Mouse (Mus musculus) natural killer cell, adult 2 months (primary cell): ENCODE results near the gene Guca2a.

Experiments
- DNase-seq, 2 experiments: peaks; one replicate each; pipeline ENCODE4 v3.0.0; 2022; ENCODE audit warnings: low spot score in 2 of 2

Gene Guca2a

DNA sequence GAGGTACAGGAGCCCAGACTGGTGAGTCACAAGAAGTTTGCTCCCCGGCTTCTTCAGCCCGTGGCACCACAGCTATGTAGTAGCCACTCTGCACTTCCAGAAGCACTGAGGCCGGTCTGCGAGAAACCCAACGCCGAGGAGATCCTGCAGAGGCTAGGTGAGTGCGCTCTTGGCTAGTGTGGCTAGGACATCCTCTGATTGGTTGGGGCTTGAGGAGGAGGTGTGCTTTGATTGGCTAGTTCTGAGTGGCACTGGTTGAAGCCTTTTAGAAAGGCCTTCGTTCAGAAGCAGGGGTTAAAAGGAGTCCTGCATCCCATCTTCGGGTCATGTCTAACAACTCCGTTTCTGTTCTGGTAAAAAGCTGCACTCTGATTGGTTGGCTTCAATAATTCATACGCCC, 1.2 kb downstream of the Guca2a start:
- no peak for DNase-seq

DNA sequence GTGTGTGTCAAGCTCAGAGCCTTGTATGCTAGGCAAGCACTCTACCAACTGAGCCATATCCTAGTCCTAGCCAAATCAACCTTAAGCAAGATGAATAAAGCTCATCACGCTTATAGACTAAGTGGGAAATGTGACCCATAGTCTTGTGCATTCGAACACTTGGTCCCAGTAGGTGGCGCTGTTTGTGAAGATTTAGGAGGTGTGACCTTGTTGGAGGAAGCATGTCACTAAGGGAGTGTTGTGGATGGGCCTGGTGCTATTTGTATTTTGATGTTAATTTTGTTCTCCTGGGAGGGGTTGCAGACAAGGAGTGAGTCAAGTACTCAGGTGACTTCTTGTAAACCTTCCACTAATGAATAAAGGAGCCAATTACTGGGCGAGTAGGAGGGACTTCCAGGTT, 5.2 kb downstream of the Guca2a start:
- DNase-seq = no peak

DNA sequence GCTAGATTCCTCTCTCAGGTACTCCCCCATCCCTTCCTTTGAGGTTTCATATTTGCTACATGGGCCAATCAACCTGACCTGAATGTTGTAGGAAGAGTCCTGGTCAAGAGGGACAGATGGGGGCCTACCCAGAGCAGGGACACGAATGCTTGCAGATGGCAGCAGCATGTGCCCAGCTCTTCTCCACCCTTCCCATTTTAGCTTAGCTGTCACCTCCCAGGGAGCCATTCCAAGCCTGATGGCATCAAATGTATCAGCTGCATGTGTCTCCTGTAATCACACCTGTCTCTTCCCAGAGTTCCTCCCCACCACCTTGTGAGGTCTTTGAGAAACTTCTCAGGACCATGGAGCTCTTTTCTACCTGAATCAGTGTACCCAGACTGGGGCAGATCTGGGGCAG, 19.5 kb downstream of the Guca2a start:
- no peak for DNase-seq

DNA sequence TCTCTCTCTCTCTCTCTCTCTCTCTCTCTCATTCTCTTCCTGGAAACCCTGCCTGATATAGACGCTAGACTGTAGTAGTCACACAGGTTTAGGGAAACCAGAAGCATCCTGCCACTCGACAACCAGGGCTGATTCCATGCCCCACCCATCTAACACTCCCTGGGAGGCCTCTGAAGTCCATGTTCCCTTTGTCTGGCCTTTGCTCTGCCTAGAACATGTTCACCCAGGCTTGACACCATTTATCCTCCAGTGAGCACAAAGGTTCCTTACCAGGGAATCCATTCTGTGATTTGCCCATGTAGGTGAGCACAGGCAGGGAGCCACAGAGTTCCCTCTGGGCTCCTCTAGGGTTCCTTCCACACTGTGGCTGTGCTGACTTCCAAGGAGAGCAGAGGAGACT, 20.7 kb downstream of the Guca2a start:
- no peak for DNase-seq

DNA sequence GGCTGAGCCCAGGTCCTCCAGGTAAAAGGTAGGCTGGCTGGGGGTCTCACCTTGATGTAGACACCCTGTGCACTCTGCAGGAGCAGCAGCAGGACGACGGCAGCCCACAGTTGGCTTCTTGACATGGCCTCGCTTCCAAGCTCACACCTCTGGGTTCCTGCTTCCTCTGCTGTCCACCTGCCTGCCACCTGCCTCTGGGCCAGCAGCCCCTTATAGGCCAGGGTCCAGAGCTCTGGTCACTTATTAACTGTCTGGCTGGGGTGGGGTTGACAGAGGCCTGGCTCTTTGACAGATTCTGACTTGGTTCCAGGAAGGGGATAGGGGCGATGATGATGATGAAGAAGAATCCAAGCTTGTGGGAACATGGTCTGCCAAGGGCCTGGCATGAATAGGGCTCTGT, 21.2 kb downstream of the Guca2a start, which contains the start of gene Guca2b:
Gene Guca2b, minus strand, starts transcription at position 224 of the 400 bp plus-strand sequence.
- DNase-seq = no peak

DNA sequence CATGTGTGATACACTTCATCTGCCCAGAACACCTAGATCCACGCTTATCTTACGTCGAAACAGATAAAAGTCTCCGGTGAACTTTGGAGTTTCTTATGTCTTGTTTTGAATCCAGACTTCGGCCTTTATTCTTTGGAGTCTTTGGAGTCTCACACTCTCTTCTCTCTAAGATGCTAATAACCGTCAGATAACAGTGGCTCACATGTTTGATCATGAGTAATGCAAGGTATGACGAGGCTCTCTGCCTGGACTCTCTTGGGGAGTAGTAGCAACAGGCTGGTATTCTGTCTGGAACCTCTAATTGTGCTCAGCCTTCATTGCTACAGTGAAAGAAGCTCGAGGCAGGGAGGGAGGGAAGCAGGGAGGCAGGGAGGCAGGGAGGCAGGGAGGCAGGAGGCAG, 22.5 kb downstream of the Guca2a start:
- no peak for DNase-seq

DNA sequence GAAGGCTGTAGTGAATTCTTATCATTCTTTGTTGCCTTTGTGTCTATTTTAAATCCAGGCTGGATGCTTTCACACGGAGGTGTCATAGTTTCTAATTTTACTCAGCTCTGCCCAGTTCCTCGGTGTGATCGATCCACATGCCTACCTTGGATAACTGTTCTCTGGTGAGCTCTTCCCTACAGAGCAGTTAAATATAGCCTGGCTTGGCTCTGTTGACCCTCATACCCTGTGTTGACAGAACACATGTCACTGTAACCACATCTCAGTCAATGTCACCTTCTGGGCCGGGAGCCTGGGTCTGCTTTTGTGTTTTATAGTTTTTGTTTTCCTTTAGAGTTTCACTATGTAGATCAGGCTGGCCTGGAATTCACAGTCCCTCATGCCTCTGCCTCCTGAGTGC, 24.6 kb downstream of the Guca2a start:
- DNase-seq = no peak

DNA sequence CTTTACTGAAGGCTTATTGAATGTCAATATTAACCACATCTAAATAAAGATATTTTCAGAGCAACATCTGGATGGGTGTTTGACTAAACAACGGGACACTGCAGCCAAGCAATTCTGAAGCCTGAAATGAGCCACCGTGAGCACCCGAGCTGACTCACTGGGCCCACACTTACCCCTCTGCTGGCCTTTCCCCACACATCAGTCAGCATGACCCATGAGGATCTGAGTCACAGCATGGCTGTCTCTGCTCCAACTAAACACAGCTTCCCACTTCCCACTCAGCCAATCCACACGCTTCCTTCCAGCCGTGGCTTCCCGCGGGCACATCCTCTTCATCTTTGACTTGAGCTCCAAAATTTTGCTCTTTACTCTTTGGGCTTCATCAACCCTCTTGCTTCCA, 25.5 kb downstream of the Guca2a start:
- no peak for DNase-seq

DNA sequence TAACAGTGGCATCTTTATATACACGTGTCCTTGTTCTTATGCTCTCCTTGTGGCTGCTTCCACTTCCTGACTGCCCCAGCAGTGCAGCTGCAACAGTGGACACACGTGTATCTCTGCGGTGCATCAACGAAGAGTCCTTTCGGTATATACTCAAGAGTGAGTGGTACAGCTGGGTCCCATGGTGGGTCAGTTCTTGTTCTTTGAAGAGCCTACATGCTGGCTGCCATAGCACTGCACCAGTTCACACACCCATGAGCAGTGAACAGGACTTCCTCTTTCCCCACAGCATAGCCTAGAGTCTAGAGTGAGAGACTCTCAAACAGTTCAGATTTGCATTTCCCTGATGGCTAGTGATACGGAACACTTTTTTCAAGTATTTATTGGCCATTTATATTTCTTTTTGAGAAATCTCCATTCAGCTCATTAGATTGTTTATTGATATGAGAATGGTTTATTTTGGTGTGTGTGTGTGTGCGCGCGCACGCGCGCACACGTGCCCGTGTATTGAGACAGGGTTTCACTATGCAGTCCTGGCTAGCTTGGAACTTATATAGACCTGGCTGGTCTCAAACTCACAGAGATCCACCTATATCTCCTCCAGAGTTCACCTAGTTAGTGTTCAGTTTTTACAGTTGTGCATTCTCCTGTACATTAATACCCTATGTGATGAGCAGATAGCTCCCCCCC, 26.0 kb downstream of the Guca2a start:
- DNase-seq = peak in 1 of 2 experiments; percentile 45

DNA sequence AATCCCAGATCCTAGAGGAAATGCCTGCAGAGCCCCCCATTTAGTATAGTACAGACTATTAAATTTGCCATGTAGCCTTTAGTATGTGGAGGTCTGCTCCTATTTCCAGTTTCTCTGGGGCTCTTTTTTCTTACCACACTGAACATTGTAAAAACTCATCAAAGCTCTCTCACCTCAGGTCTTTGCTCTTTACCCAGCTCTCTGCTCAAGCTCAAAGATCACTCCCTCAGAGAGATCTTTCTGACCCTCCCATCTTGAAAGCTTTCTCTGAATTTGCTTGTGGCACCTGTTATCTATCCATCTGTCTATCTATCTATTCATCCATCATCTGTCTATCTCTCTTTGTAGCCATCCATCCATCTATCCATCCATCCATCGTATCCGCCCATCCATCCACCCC, 27.7 kb downstream of the Guca2a start:
- DNase-seq = no peak

DNA sequence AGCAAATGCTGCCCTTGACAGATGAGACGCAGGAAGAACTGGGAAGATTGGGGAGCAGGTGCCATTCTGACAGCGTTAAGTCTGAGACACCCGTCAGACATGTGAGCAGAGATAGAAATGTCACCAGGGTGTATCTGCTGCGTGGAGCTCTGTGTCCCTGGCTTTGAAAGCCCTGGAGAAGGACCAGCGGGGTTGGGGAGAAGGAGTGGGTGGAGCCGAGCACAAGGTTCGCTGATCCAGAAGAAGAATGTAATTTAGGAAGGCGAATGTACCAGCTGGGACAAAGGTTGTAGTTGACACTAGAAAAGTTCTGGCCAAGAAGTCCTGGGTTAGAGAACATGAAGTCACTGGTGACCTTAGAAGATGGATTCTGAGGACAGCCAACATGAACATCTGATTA, 28.6 kb downstream of the Guca2a start:
- no peak for DNase-seq

DNA sequence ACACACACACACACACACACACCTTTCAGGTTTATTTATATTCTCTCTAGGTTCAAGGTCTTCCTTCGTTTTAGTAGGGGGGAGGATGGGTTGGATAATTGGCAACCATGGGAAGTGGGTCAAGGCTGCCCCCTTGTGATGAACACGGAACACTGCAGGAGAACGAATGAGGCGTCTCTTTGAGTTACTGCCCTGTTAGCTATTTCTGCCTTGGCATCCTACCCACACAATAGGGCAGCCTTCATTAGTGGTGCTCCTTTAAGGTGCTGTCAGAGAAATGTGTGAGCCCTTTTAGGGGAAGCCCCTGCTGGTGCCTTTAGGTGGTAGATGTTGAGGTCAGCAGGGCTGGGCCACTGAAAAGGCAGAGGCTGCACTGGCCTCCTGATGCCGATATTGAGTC, 29.9 kb downstream of the Guca2a start:
- peak; percentile 19 to 38 for DNase-seq

DNA sequence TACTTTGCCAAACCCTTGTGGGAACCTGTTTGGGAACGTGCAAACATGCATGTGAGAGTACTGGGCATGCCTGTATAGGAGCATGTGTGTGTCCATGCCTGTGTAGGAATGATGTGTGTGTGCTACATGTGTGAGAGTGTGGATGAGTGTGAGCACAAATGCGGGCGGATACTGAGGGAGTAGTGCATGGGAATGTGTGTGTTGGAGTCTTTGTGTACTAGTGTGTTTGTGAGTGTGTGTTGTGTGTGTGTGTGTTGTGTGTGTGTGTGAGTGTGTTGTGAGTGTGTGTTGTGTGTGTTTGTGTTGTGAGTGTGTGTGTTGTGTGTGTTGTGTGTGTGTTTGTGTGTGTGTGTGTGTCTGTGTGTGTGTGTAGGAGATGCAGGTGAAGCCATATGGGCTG, 30.7 kb downstream of the Guca2a start:
- DNase-seq = no peak

DNA sequence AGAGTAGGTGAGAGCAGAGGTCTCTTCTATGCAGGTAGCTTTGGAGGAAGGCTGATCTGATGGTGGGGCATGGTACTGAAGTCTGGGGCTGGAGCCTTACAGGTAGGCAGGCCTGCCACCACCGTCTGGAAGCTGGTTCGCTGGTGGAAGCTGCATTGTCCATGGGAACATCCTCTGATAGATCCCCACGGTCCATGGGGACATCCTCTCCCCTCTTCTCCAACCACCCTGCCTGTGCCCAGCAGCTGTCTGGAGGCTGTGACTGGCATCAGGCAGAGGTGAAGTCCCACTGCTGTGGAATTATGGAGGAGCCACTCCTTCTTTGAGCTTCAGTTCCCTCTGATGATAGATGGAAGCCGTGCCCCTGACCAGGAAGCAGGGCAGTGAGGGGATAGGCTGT, 31.1 kb downstream of the Guca2a start:
- DNase-seq = no peak

DNA sequence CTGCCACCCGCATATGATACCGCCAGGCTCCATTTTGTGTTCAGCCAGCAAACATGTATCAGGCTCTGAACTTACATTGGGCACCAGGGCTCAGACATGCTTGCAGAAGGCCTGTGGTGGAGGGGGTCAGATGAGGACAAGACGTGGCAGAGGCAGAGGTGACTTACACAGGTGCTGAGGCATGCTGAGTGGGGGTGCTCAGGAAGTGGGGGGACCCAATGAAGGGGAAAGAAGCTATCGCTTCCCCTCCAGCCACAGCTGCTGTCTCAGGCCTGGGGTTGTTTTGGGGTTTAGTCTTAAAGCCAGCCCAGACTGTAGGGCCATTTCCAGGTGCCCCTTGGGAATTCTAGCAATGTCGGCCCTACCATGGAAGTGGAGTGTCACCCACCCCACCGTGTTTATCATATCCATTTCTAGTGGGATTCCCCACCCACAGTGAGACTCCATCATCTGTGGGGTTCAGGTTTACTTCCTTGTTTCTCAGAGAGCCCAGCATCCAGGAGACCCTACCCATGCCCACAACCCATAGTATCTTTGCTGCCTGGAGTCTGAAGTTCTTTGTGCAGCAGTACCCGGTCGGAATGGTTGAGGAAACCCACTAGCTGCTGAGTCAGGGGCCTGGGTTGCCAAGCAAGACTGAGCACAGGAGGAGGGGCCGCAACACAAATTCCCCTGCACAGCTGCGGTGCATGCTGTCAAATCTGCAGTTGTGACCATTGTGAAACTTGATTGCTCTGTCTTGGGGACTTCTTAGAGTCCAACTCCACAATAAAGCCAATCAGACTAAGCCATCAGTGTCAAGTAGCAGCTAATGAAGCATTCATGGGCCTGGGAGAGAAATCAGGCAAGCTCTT, 32.1 kb downstream of the Guca2a start:
- DNase-seq = peak in 1 of 2 experiments; percentile 60

DNA sequence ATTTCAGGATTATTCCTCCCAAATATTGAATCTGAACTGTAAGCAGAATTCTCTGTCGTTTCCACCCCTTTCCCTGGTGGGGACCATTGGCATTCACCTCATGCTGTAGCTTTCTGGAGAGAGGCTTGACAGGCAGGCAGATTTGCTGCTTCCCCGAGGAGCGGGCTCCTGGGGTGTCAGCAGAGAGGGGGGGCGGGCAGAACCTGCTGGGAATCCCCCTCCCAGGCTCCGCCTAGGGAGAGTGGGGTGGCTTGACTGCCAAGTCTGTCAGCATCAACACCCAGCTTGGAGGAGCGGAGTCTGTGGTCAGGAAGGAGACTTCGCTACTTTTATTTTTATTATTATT, 32.7 kb downstream of the Guca2a start:
- DNase-seq = no peak

DNA sequence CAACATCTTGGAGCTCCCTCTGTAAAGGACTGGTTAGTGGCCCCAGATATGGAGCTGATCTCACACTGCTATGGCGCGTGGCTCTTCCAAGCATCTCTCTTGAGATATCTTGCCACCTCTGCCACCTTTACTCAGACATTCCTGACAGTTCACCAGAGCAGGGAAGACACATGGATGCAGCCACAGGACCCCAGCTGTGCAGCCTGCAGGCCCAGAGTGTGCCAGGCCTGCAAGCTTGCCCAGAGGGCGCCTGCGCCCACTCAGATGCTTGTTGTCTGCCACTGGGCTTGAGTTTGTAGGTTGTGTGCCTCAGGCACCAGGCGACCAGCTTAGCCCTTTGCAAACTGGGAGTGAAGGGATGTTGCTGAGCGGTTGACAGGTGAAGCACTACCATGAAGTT, 33.2 kb downstream of the Guca2a start:
- no peak for DNase-seq

DNA sequence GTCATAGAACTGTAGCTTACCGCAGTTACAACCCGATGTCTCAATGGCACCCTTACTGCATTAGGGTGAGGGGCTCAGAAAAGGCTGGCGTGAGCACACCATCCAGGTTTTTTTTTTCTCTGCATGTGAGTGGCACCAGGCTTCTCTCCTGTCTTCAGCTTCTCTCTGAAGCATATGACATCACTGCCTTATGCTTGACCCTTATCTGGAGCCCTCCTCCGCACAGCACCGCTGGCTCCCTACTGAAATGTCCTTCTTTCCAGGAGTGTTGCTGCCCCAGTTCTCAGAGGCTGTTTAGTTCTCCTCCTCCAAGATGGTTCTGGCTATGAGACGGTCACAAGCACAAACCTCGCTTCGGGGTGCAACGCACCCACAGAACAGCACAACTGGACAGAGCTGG, 33.7 kb downstream of the Guca2a start:
- no peak for DNase-seq

DNA sequence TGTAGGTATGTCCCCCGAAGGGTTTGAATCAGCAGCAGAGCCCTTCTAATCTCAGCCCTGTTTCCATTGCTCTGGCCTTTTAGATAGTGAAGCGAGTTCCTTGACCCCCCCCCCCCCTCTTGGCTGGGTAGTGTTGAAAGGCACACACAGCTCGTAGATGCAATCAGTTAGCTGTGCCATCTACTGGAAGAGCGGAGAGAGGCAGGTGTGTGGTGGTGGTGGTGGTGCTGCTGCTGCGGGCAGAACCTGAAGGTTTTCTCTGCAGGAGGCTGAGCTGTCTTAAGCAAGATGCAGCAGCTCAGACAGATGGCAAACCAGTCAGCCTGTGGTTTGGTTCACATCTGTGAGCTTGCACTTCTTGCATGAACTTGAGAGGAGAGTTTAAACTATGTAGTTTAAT, 35.2 kb downstream of the Guca2a start:
- DNase-seq = no peak

DNA sequence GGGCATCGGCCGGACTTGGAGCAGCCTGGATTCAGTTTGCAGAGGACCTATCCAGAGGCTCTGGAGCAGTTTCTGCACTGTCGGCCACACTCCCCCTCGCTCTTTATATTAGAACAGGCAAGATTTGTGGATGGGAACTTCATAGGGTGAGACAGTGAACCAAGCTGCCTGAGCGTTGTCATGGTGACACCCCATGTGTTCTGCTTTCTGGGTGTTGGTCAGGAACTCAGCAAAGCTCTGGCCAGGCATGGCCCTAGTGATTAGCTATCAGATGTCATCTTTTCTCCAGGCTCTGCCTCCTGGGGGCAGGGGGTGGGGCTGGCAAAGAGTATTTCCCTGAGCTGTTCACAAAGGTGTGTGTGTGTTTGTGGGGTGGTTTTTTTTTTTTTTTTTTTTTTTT, 45.1 kb downstream of the Guca2a start:
- no peak for DNase-seq

DNA sequence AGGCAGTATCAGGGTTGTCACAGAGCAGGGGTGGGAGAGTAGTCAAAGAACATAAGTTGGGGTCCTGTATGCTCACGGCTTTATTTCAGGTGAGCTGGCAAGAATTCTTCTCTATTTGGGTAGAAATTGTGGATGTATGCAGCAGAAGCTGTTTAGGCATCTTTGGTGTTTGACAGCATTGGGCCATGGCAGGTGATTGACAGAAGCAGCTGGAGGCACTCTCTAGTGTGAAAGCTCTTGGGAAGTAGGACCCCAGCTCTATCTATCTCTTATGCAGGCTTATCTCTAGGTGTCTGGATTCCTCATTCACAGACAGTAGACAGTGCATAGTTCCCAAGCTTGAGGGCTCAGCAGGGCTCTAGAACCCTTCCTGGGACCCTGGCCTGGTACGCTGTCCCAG, 48.2 kb downstream of the Guca2a start:
- no peak for DNase-seq
